Mouse (Mus musculus): ENCODE measurements at regions not wholly inside any gene's neighbourhood (a gene's known extent, or its start where the extent isn't known, plus 50 kb on each side); places are given as distances from the start of the nearest gene placed in this dataset.

DNA sequence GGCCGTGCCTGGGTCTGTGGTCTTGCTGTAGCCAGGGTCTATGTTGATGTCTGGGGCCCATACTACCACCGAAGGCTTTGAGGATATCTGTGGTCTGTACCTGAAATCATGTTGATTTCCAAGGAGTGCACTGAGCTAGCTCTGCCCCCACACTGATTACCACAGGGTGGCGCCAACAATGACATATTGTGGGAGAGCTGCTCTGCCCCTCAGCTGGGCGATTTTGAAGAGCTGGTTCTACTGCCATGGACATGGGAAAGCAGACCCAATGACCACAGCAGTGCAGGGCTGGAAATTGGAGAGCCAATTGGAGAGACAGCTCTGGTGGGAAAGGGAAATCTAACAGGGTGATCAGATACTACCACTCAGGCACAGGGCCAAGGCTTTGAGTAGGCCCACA is 85.0 kb upstream of the Tas2r134 start:
- Histone ChIP-seq H3K4me3 (ENCODE audit: low read depth, low read length) (no peak overlapping the region), H3K27ac (ENCODE audit: insufficient read depth, low read depth, low read length) (no peak overlapping the region), H3K4me1 (ENCODE audit: control insufficient read depth, insufficient read depth, insufficient read length, low read length) (peaks cover 6% of the 10 kb centered on the region), H3K36me3 (ENCODE audit: control insufficient read depth, insufficient read depth, low read length) (no peaks in the 10 kb centered on the region), H3K27me3 (ENCODE audit: control insufficient read depth, insufficient read depth, low read length) (no peaks in the 10 kb centered on the region)
- 82% methylated on average over 4 of the region's 4 CpGs for WGBS
- TF ChIP-seq CTCF (IDR thresholded peaks at IDR 0.05; ENCODE audit: extremely low read depth, insufficient read length, insufficient replicate concordance, low read depth, low read length) = 0 out of 2 replicates have a peak, but pooled peaks have one; percentile 10
- TF ChIP-seq POLR2A (IDR thresholded peaks at IDR 0.05; ENCODE audit: low read depth, low read length) = no peak

DNA sequence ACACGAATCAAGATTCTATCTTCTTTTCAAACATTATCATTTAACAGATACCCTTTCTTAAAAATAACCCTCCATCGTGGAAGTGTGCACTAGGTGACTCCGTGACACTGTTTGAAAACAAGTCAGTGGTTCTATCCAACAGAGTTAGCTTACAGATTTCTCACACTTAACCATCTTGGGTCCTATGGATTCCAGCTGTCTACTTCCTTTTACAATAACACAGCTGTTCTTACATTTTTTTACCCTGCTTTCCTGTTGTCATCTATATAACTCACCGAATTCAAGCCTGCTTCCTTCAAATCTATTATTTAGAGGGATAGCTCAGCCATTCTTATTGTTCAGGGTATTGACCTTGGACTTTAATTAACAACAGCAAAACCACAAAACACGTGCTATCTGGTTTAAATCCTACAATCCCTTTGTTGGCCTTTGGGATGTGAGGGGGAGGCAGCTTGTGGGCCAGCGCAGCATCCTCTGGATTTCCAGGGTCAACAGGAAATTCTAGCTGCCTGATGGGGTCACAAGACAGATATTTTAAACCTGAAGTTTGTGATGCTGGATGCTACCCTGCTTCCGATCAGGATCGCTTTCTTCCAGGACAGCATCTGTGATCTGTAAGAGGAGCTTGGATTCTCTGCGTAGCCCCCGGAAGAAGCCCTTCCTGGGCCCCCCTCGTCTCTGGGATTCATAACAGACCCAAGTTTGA is 94.4 kb upstream of the Tas2r134 start:
- Histone ChIP-seq H3K4me1 (ENCODE audit: control insufficient read depth, insufficient read depth, insufficient read length, low read length) (no peaks in the 10 kb centered on the region), H3K36me3 (ENCODE audit: control insufficient read depth, insufficient read depth, low read length) (no peaks in the 10 kb centered on the region), H3K27me3 (ENCODE audit: control insufficient read depth, insufficient read depth, low read length) (no peaks in the 10 kb centered on the region), H3K4me3 (ENCODE audit: low read depth, low read length) (no peak overlapping the region), H3K27ac (ENCODE audit: insufficient read depth, low read depth, low read length) (no peak overlapping the region)
- TF ChIP-seq POLR2A (IDR thresholded peaks at IDR 0.05; ENCODE audit: low read depth, low read length) = no peak
- no peak for TF ChIP-seq CTCF (IDR thresholded peaks at IDR 0.05; ENCODE audit: extremely low read depth, insufficient read length, insufficient replicate concordance, low read depth, low read length)
- WGBS = 74% methylated on average over 11 of the region's 11 CpGs

DNA sequence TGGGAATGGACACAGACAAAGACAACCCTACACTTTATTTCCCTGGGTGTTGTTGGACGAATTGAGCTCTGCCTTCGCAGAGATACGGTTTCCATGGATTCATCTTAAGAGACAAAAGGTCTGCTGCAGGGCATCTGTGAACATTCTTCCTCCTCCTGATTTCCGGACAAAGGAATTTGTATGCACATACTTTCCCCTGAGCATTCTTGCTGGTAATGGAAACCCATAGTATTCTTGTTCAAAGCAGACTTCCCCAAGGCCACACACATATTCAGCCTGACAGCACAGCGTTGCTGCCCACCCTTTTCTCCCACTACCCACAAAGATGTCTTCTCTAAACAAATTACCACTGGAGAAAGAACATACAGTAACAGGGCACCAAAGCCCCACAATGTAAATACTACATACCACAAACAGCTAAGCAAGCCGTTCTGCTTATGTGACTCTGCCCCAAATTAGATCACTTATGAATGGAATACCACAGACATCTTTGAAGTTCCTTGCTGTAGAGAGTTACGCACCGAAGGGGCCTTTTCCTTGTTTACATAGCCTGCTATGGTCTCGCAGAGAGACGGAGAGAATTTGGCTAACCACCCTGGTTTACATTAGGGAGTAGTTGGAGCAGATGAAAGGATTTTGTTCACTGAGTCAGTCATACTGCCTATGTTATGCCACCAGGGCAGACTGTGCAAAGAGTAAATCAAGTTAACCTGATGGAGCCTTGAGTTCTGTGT is 96.0 kb upstream of the Tas2r134 start:
- Histone ChIP-seq H3K27ac (ENCODE audit: insufficient read depth, low read depth, low read length) (no peak overlapping the region), H3K4me3 (ENCODE audit: low read depth, low read length) (no peak overlapping the region), H3K4me1 (ENCODE audit: control insufficient read depth, insufficient read depth, insufficient read length, low read length) (no peaks in the 10 kb centered on the region), H3K27me3 (ENCODE audit: control insufficient read depth, insufficient read depth, low read length) (no peaks in the 10 kb centered on the region), H3K36me3 (ENCODE audit: control insufficient read depth, insufficient read depth, low read length) (no peaks in the 10 kb centered on the region)
- 44% methylated on average over 10 of the region's 10 CpGs for WGBS
- TF ChIP-seq POLR2A (IDR thresholded peaks at IDR 0.05; ENCODE audit: low read depth, low read length) (no peak), CTCF (IDR thresholded peaks at IDR 0.05; ENCODE audit: extremely low read depth, insufficient read length, insufficient replicate concordance, low read depth, low read length) (no peak)

DNA sequence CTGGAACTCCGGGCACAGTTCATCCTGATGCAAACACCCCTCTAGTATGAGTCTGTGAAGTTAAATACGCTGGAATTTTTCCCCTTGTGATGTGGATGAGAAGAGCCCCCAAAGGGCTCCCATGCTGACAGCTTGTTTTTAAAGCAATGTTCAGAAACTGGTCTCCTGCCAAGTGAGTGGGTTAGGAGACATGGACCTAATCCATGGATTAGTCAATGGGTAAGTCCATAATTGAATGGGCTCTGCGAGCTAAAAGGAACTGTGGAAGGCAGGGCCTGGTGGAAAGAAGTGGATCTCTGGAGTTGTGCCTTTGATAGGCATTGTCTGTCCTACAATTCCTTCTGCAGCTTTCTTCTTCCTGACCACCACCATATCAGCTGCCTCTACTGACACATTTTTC is 104.5 kb upstream of the Tas2r134 start:
- TF ChIP-seq CTCF (IDR thresholded peaks at IDR 0.05; ENCODE audit: extremely low read depth, insufficient read length, insufficient replicate concordance, low read depth, low read length) (no peak), POLR2A (IDR thresholded peaks at IDR 0.05; ENCODE audit: low read depth, low read length) (no peak)
- WGBS = 85% methylated on average over 3 of the region's 3 CpGs

DNA sequence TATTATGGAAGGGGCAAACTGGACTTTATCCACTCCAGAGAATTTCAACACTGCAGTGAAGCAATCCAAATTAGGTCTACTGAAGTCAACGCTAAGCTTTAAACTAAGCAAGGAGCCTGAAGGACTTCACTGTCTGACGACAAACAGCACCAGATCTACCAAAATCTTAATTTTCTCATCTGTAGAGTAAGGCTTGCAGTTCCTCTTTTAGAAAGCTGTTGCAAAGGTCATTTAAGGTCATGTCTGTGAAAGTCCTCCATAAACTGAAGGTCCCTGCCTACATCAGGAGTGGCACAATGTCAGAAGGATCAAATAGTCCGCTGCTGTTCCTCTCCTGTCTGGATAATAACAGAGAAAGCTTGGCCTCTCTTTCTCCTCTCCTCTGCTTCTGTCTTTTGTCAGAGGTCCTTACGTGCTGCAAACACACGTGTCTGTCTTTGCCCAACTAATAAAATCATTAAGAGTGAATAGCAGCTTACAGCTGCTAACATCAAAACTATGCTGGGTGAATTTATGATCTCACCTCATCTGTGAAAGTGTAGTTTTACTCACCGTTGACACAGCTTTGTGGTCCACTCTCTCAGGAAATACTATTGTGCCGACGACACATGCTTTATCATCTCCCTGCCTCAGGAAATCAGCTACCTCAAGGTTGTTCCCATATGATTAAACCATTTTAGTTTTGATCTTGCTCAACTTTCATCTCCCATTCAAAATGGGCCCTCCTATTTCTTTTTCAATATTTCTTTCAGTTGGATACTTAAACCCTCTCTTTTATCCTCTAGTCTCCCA is 117.9 kb upstream of the Tas2r134 start:
- Histone ChIP-seq H3K36me3 (ENCODE audit: control insufficient read depth, insufficient read depth, low read length) (no peaks in the 10 kb centered on the region), H3K27ac (ENCODE audit: insufficient read depth, low read depth, low read length) (no peak overlapping the region), H3K4me3 (ENCODE audit: low read depth, low read length) (no peak overlapping the region), H3K27me3 (ENCODE audit: control insufficient read depth, insufficient read depth, low read length) (no peaks in the 10 kb centered on the region; the same call in 1 of the 2 replicates), H3K4me1 (ENCODE audit: control insufficient read depth, insufficient read depth, insufficient read length, low read length) (no peaks in the 10 kb centered on the region)
- WGBS = 47% methylated on average over 8 of the region's 8 CpGs
- no peak for TF ChIP-seq POLR2A (IDR thresholded peaks at IDR 0.05; ENCODE audit: low read depth, low read length)
- no peak for TF ChIP-seq CTCF (IDR thresholded peaks at IDR 0.05; ENCODE audit: extremely low read depth, insufficient read length, insufficient replicate concordance, low read depth, low read length)

More for the DNA sequence above, 104.5 kb upstream of the Tas2r134 start:
- Histone ChIP-seq H3K27ac (ENCODE audit: insufficient read depth, low read depth, low read length) (no peak overlapping the region), H3K4me3 (ENCODE audit: low read depth, low read length) (no peak overlapping the region), H3K4me1 (ENCODE audit: control insufficient read depth, insufficient read depth, insufficient read length, low read length) (no peaks in the 10 kb centered on the region), H3K27me3 (ENCODE audit: control insufficient read depth, insufficient read depth, low read length) (no peaks in the 10 kb centered on the region), H3K36me3 (ENCODE audit: control insufficient read depth, insufficient read depth, low read length) (no peaks in the 10 kb centered on the region)

DNA sequence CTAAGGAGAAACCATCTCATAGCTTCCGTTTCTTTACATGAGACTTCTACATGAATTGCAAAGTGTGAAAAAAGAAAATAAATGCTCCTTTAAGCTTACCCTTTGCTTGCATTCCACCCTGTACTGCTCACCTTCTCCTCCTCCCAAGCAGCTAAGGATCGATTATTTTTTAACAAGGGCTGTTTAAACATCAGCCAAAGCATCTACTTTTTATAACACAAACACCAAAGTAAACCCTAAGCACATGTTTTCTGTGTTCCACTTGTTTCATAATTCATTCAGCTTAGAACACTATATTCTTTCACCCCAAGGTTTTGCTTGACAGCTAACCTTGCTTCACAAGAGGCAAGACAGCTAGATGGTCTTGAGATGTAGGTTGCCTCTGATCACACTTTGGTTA is 129.4 kb upstream of the Tas2r134 start:
- WGBS = 68% methylated on average over 2 of the region's 2 CpGs
- no peaks in the 10 kb centered on the region for H3K36me3 ChIP-seq (ENCODE audit: control insufficient read depth, insufficient read depth, low read length)
- H3K27ac ChIP-seq (ENCODE audit: insufficient read depth, low read depth, low read length) = no peak overlapping the region

DNA sequence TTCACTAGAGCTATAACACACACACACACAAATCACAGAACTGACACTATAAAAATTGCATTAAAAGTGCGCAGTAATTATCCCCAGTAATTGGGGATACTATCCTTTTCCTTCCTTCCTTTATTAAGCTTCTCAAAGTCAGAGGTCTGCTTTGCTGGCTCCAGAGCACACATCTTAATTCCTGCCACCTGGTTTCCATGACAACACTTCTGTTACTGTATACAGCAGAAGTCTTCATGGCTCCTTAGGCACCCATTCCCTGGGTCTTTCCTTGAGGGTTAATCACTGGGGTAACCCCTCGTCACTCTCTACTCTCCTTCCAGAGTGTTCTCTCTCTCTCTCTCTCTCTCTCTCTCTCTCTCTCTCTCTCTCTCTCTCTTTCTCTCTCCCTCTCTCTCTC is 153.6 kb upstream of the Tas2r134 start:
- no peak overlapping the region for H3K27ac ChIP-seq (ENCODE audit: insufficient read depth, low read depth, low read length)
- H3K36me3 ChIP-seq (ENCODE audit: control insufficient read depth, insufficient read depth, low read length) = no peaks in the 10 kb centered on the region
- no peaks in the 10 kb centered on the region for H3K4me1 ChIP-seq (ENCODE audit: control insufficient read depth, insufficient read depth, insufficient read length, low read length)
- H3K27me3 ChIP-seq (ENCODE audit: control insufficient read depth, insufficient read depth, low read length) = no peaks in the 10 kb centered on the region
- no peak overlapping the region for H3K4me3 ChIP-seq (ENCODE audit: low read depth, low read length)
- TF ChIP-seq CTCF (IDR thresholded peaks at IDR 0.05; ENCODE audit: extremely low read depth, insufficient read length, insufficient replicate concordance, low read depth, low read length) = no peak
- no peak for TF ChIP-seq POLR2A (IDR thresholded peaks at IDR 0.05; ENCODE audit: low read depth, low read length)
- WGBS = 76% methylated on average over 2 of the region's 2 CpGs

More for the DNA sequence above, 129.4 kb upstream of the Tas2r134 start:
- H3K4me3 ChIP-seq (ENCODE audit: low read depth, low read length) = no peak overlapping the region
- no peak for TF ChIP-seq POLR2A (IDR thresholded peaks at IDR 0.05; ENCODE audit: low read depth, low read length)
- no peak for TF ChIP-seq CTCF (IDR thresholded peaks at IDR 0.05; ENCODE audit: extremely low read depth, insufficient read length, insufficient replicate concordance, low read depth, low read length)
- no peaks in the 10 kb centered on the region for H3K4me1 ChIP-seq (ENCODE audit: control insufficient read depth, insufficient read depth, insufficient read length, low read length)
- H3K27me3 ChIP-seq (ENCODE audit: control insufficient read depth, insufficient read depth, low read length) = no peaks in the 10 kb centered on the region
